Mouse (Mus musculus) skeletal muscle tissue, adult 2 months (tissue): Measurements from ENCODE around the gene Xylb.

ENCODE experiments used
- DNase-seq: peaks from one replicate; pipeline ENCODE4 v3.0.0-alpha.2; 2012; ENCODE audit warnings: low read depth, low spot score

The Xylb gene

GRCm38 (mm10) chr9:119357331-119358057, at the start of gene Xylb:
Gene Xylb (plus strand): TSS chr9:119357381.
- peak; percentile 60 for DNase-seq

GRCm38 (mm10) chr9:119309067-119309466, 48.1 kb upstream of the Xylb start:
- DNase-seq: no peak

- DNase-seq: no peak
Measured at GRCm38 (mm10) chr9:119313096-119313495, 44.1 kb upstream of the Xylb start.

- no peak for DNase-seq
Measured at GRCm38 (mm10) chr9:119318891-119319290, 38.3 kb upstream of the Xylb start.

GRCm38 (mm10) chr9:119320446-119320845, 36.7 kb upstream of the Xylb start:
- DNase-seq: no peak

- DNase-seq: no peak
Measured at GRCm38 (mm10) chr9:119320946-119321345, 36.2 kb upstream of the Xylb start.

GRCm38 (mm10) chr9:119321392-119322229, 35.6 kb upstream of the Xylb start:
- no peak for DNase-seq

GRCm38 (mm10) chr9:119322289-119323259, 34.6 kb upstream of the Xylb start, which contains the start of gene Oxsr1:
Gene Oxsr1 (minus strand): TSS chr9:119322427.
- peak; percentile 100 for DNase-seq

GRCm38 (mm10) chr9:119323260-119323645, 33.9 kb upstream of the Xylb start:
- no peak for DNase-seq

GRCm38 (mm10) chr9:119324130-119324529, 33.1 kb upstream of the Xylb start:
- DNase-seq: no peak

GRCm38 (mm10) chr9:119328488-119328887, 28.7 kb upstream of the Xylb start:
- no peak for DNase-seq

- peak; percentile 53 for DNase-seq
Measured at GRCm38 (mm10) chr9:119330186-119330963, 26.8 kb upstream of the Xylb start.

- peak; percentile 78 for DNase-seq
Measured at GRCm38 (mm10) chr9:119334324-119334723, 22.9 kb upstream of the Xylb start.

GRCm38 (mm10) chr9:119334834-119335233, 22.3 kb upstream of the Xylb start:
- no peak for DNase-seq

GRCm38 (mm10) chr9:119335571-119335970, 21.6 kb upstream of the Xylb start:
- DNase-seq: no peak

GRCm38 (mm10) chr9:119337842-119338241, 19.3 kb upstream of the Xylb start:
- no peak for DNase-seq

GRCm38 (mm10) chr9:119338350-119338749, 18.8 kb upstream of the Xylb start:
- no peak for DNase-seq

GRCm38 (mm10) chr9:119339106-119339505, 18.1 kb upstream of the Xylb start:
- DNase-seq: no peak

GRCm38 (mm10) chr9:119339558-119340211, 17.5 kb upstream of the Xylb start, which contains the start of gene Acaa1a:
Gene Acaa1a (plus strand): TSS chr9:119339676.
- DNase-seq: peak; percentile 63

GRCm38 (mm10) chr9:119340212-119340580, 17.0 kb upstream of the Xylb start:
- no peak for DNase-seq
